Mouse (Mus musculus) bone marrow macrophage, adult 2 months (primary cell): ENCODE data around the gene Trim39.

Experiments
- CTCF ChIP-seq: IDR thresholded peaks from 2 replicates; pipeline ENCODE4 v1.5.1; 2012; ENCODE audit warnings: low read depth, mild to moderate bottlenecking, low read length, moderate library complexity
- POLR2A ChIP-seq: IDR thresholded peaks from 2 replicates; pipeline ENCODE4 v1.6.1; 2012; ENCODE audit warnings: mild to moderate bottlenecking, low read depth, low read length, borderline replicate concordance

- TF ChIP-seq CTCF (no peak), POLR2A (no peak)
These were observed 6.2 kb downstream of the Trim39 start for GRCm38 (mm10) chr17:36265834-36266233.
